Mouse (Mus musculus): Measurements from ENCODE around the gene Vasp. TPM values are rescaled to one million over a fixed set of nuclear protein-coding genes. Genes with fewer than 3 reads are reported as not detected.
A peak's percentile ranks its signal among the peaks of the same experiment; 100 is the strongest.

The Vasp gene
- polyA plus RNA-seq, 1 experiment from 2014 or later = 70.0 TPM

- no peaks in the 10 kb centered on the region for H3K36me3 ChIP-seq (ENCODE audit: control insufficient read depth, insufficient read depth, low read length)
- WGBS = 51% methylated on average over 16 of the region's 16 CpGs
- H3K4me2 ChIP-seq (ENCODE audit: low read depth, low read length) = no peak overlapping the region
- peaks cover 9% of the 10 kb centered on the region for H3K4me1 ChIP-seq (ENCODE audit: control insufficient read depth, insufficient read depth, low read length)
- no peak overlapping the region for H3K4me3 ChIP-seq (ENCODE audit: low read depth, low read length)
- no peak overlapping the region for H3K27ac ChIP-seq (replicated peaks; ENCODE audit: low read depth, low read length)
- H3K9me3 ChIP-seq (ENCODE audit: control insufficient read depth, low read length) = no peaks in the 10 kb centered on the region
- DNase-seq (ENCODE audit: low spot score) = no peak
- no peak overlapping the region for H3K9ac ChIP-seq (ENCODE audit: low read depth, low read length)
- ATAC-seq (ENCODE audit: low read depth) = no peak
- peaks cover 62% of the 10 kb centered on the region for H3K27me3 ChIP-seq (replicated peaks; ENCODE audit: control insufficient read depth, insufficient read depth, low read length)
Measured at GRCm38 (mm10) chr7:19305796-19306765, 34.5 kb upstream of the Vasp start.

GRCm38 (mm10) chr7:19305413-19305735, 33.8 kb upstream of the Vasp start:
- Histone ChIP-seq H3K4me3 (ENCODE audit: low read depth, low read length) (peak overlapping the region; percentile 36), H3K4me2 (ENCODE audit: low read depth, low read length) (no peak overlapping the region), H3K9ac (ENCODE audit: low read depth, low read length) (no peak overlapping the region), H3K27ac (replicated peaks; ENCODE audit: low read depth, low read length) (no peak overlapping the region), H3K4me1 (ENCODE audit: control insufficient read depth, insufficient read depth, low read length) (peaks cover 9% of the 10 kb centered on the region), H3K9me3 (ENCODE audit: control insufficient read depth, low read length) (no peaks in the 10 kb centered on the region), H3K27me3 (replicated peaks; ENCODE audit: control insufficient read depth, insufficient read depth, low read length) (peaks cover 62% of the 10 kb centered on the region), H3K36me3 (ENCODE audit: control insufficient read depth, insufficient read depth, low read length) (no peaks in the 10 kb centered on the region)
- no peak for DNase-seq (ENCODE audit: low spot score)
- whole genome bisulfite sequencing = 8% methylated on average over 6 of the region's 6 CpGs
- ATAC-seq (ENCODE audit: low read depth) = no peak

GRCm38 (mm10) chr7:19304501-19305412, 33.1 kb upstream of the Vasp start:
- 2% methylated on average over 40 of the region's 48 CpGs for WGBS
- DNase-seq (ENCODE audit: low spot score) (no peak), ATAC-seq (ENCODE audit: low read depth) (no peak)
- H3K4me2 ChIP-seq (ENCODE audit: low read depth, low read length) = peak overlapping the region; percentile 54
- peaks cover 9% of the 10 kb centered on the region for H3K4me1 ChIP-seq (ENCODE audit: control insufficient read depth, insufficient read depth, low read length)
- 0 out of 2 replicates have a peak overlapping the region, but pooled peaks have one; percentile 30 for H3K9ac ChIP-seq (ENCODE audit: low read depth, low read length)
- peaks cover 62% of the 10 kb centered on the region for H3K27me3 ChIP-seq (replicated peaks; ENCODE audit: control insufficient read depth, insufficient read depth, low read length)
- no peaks in the 10 kb centered on the region for H3K36me3 ChIP-seq (ENCODE audit: control insufficient read depth, insufficient read depth, low read length)
- no peaks in the 10 kb centered on the region for H3K9me3 ChIP-seq (ENCODE audit: control insufficient read depth, low read length)
- peak overlapping the region; percentile 36 for H3K4me3 ChIP-seq (ENCODE audit: low read depth, low read length)
- no peak overlapping the region for H3K27ac ChIP-seq (replicated peaks; ENCODE audit: low read depth, low read length)

- H3K9ac ChIP-seq (ENCODE audit: low read depth, low read length) = peak overlapping the region; percentile 38; the same call in 1 of the 2 replicates
- H3K4me1 ChIP-seq (ENCODE audit: control insufficient read depth, insufficient read depth, low read length) = peaks cover 9% of the 10 kb centered on the region
- peaks cover 62% of the 10 kb centered on the region for H3K27me3 ChIP-seq (replicated peaks; ENCODE audit: control insufficient read depth, insufficient read depth, low read length)
- H3K4me3 ChIP-seq (ENCODE audit: low read depth, low read length) = peak overlapping the region; percentile 36; the same call in 1 of the 2 replicates
- no peaks in the 10 kb centered on the region for H3K9me3 ChIP-seq (ENCODE audit: control insufficient read depth, low read length)
- peak overlapping the region; percentile 54 for H3K4me2 ChIP-seq (ENCODE audit: low read depth, low read length)
- H3K27ac ChIP-seq (replicated peaks; ENCODE audit: low read depth, low read length) = no peak overlapping the region
- no peaks in the 10 kb centered on the region for H3K36me3 ChIP-seq (ENCODE audit: control insufficient read depth, insufficient read depth, low read length)
- ATAC-seq (ENCODE audit: low read depth) = no peak
- no peak for DNase-seq (ENCODE audit: low spot score)
- WGBS = 2% methylated on average over 15 of the region's 16 CpGs
Measured at GRCm38 (mm10) chr7:19303770-19304169, 32.2 kb upstream of the Vasp start.

- Histone ChIP-seq H3K9ac (ENCODE audit: low read depth, low read length) (no peak overlapping the region), H3K4me2 (ENCODE audit: low read depth, low read length) (no peak overlapping the region), H3K4me1 (ENCODE audit: control insufficient read depth, insufficient read depth, low read length) (peaks cover 9% of the 10 kb centered on the region), H3K9me3 (ENCODE audit: control insufficient read depth, low read length) (no peaks in the 10 kb centered on the region), H3K4me3 (ENCODE audit: low read depth, low read length) (no peak overlapping the region), H3K27ac (replicated peaks; ENCODE audit: low read depth, low read length) (no peak overlapping the region), H3K27me3 (replicated peaks; ENCODE audit: control insufficient read depth, insufficient read depth, low read length) (peaks cover 62% of the 10 kb centered on the region), H3K36me3 (ENCODE audit: control insufficient read depth, insufficient read depth, low read length) (no peaks in the 10 kb centered on the region)
- DNase-seq (ENCODE audit: low spot score) (no peak), ATAC-seq (ENCODE audit: low read depth) (no peak)
- WGBS = 80% methylated on average over 12 of the region's 12 CpGs
Measured at GRCm38 (mm10) chr7:19303046-19303305, 31.4 kb upstream of the Vasp start.

- WGBS = 48% methylated on average over 13 of the region's 13 CpGs
- Histone ChIP-seq H3K4me3 (ENCODE audit: low read depth, low read length) (peak overlapping the region; percentile 48; the same call in 1 of the 2 replicates), H3K4me1 (ENCODE audit: control insufficient read depth, insufficient read depth, low read length) (peaks cover 5% of the 10 kb centered on the region), H3K27ac (replicated peaks; ENCODE audit: low read depth, low read length) (no peak overlapping the region), H3K27me3 (replicated peaks; ENCODE audit: control insufficient read depth, insufficient read depth, low read length) (peaks cover 61% of the 10 kb centered on the region), H3K4me2 (ENCODE audit: low read depth, low read length) (peak overlapping the region; percentile 54), H3K36me3 (ENCODE audit: control insufficient read depth, insufficient read depth, low read length) (no peaks in the 10 kb centered on the region), H3K9me3 (ENCODE audit: control insufficient read depth, low read length) (no peaks in the 10 kb centered on the region), H3K9ac (ENCODE audit: low read depth, low read length) (no peak overlapping the region; the same call in 1 of the 2 replicates)
- DNase-seq (ENCODE audit: low spot score) (no peak), ATAC-seq (ENCODE audit: low read depth) (no peak)
Measured at GRCm38 (mm10) chr7:19302264-19303045, 30.8 kb upstream of the Vasp start.

GRCm38 (mm10) chr7:19301461-19302263, 30.0 kb upstream of the Vasp start:
- H3K27me3 ChIP-seq (replicated peaks; ENCODE audit: control insufficient read depth, insufficient read depth, low read length) = peaks cover 53% of the 10 kb centered on the region
- H3K4me1 ChIP-seq (ENCODE audit: control insufficient read depth, insufficient read depth, low read length) = peaks cover 3% of the 10 kb centered on the region
- H3K9me3 ChIP-seq (ENCODE audit: control insufficient read depth, low read length) = no peaks in the 10 kb centered on the region
- 10% methylated on average over 16 of the region's 16 CpGs for WGBS
- H3K36me3 ChIP-seq (ENCODE audit: control insufficient read depth, insufficient read depth, low read length) = no peaks in the 10 kb centered on the region
- DNase-seq (ENCODE audit: low spot score) = no peak
- peak overlapping the region; percentile 54 for H3K4me2 ChIP-seq (ENCODE audit: low read depth, low read length)
- H3K9ac ChIP-seq (ENCODE audit: low read depth, low read length) = no peak overlapping the region; the same call in 1 of the 2 replicates
- no peak overlapping the region for H3K27ac ChIP-seq (replicated peaks; ENCODE audit: low read depth, low read length)
- ATAC-seq (ENCODE audit: low read depth) = no peak
- H3K4me3 ChIP-seq (ENCODE audit: low read depth, low read length) = peak overlapping the region; percentile 48

Measured in embryonic facial prominence, embryonic 14.5 days (tissue).